Mouse (Mus musculus) kidney, adult 9 months (tissue): Measurements from ENCODE around the gene Mllt3.

Experiments used
- DNase-seq: peaks from one replicate; pipeline ENCODE4 v3.0.0; 2022

Mllt3 gene

DNA sequence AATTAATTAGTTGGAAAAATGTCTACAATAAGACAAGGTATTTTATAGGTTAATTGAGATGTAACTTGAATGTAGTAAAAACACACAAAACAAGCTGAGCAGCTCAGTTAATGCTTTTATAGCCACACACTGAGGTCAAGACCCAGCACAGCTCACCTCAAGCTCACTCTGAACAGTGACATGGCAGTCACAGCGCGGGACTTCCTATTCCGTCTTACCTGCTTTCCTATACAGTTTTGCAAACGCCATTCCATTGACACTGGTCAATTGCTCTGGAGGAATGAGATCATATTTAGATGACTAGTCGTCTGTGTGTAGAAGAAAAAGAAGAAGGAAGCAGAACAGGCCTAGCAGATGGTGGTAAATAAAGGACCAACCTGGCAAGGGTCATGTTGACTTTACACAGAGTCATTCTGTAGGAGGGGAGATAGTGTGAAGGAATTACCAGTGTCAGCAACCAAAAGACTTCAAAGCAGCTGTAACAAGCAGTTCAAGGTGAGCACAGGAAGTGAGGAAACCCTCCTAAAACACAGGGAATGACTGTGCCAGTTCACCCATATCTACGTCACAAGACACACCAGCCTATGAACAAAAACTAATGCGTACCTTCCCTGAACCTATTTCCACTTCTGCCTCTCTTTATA lies 217.6 kb downstream of the Mllt3 start:
- DNase-seq: no peak

DNA sequence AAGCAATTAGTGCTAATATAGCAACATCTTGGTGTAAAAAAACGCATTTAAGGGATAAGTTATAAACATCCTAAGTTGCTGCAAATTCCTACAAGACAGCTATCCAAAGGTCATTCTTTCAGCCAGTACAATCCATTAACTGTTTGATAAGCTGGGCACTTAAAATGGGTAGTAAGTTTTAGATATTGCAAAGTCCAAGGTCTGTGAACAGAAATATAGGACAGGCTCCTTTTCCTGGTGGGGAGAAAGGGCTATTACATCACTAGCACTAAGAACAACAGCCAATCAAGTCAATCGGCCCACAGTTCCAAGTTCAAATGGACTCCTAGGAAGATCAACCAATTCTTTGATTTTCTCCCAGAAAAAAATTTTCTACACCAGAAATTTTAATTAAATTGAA lies 221.3 kb downstream of the Mllt3 start:
- DNase-seq: no peak

DNA sequence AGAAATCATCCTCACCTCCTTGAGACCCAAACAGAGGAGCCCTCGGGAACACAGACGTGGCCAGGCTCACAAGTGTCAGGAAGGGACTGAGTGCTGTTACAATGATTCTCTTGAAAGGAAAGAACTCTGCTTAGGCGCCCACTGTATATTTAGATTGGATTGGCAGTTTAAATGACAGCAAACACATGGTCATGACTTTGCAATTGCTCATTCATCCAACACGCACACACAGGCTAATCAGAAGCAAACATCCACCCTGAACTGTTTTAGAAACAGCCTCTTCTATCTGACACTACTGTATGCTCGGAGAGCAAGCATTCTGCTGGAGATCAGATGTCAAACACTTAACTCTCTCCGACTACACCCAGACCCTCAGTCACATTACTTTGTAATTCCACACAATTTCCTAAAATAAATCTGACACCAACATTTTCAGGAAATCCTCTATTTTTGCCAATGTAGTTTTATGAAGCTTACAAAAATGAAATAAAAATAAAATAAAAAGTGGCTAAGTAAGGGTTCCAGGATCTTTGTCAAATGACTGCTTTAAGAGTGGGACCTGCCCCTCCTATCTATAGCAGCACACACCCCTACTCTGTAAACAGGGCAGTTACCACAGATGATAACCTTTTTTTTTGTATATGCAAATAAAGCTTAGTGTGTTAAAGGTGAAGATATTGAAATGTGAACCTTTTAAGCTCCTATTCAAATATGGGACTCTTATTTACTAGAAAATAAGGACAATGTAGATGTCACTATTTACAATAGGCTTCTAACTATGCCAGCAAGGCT lies 226.8 kb downstream of the Mllt3 start:
- DNase-seq: no peak

DNA sequence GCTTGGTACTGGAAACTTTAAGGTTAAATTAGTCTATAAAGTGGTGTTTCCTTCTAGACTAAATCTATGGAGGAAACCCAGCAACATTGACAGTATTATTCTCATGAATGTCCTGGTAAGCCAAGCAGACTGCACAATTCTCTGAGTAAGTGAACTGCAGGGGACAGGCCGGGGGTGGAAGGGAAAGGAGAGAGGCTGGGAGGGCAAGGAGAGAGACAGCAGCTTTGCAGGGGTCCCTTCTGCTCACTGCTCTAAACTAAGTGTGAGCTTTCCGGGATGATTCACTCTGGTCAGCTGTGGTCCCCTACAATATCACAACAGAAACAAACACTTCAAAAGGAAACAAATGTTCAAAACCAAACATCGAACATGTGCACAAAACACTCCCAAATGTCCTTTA lies 228.6 kb downstream of the Mllt3 start:
- no peak for DNase-seq

DNA sequence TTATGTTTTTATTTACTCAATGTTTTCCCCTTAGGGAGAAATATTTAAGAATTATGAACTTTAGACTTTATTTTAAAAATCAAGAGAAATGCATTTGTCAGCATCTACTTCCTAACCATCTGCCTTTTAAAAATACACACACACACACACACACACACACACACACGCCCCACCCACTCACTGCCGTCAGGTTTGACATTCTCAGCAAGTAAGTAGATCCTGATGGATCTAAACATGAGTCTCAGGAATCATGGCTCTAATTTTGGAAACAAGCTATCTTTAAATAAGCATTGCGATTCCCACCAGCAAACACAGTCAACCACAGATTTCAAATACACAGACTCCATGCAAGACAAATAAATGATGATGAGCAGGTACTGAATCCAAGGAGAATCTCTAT lies 229.9 kb downstream of the Mllt3 start:
- no peak for DNase-seq

DNA sequence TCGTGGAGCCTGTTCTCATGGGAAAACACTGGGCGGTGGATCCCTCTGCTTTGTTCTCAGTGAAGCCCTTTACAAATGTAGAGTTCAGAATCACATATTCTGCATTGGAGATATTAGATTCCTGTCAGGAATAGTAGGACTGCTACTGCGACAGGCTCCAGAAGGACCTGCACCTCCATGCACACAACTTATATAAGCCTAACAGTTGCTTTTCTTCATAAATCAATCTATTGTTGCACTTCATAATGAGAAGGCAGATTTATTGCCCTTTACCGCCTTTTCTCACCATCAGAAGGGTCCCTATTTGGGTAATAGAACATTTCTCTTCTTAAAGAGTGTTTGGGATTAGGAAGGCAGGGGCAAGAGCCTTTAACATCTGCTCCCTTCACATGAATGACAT lies 231.0 kb downstream of the Mllt3 start:
- DNase-seq: no peak

DNA sequence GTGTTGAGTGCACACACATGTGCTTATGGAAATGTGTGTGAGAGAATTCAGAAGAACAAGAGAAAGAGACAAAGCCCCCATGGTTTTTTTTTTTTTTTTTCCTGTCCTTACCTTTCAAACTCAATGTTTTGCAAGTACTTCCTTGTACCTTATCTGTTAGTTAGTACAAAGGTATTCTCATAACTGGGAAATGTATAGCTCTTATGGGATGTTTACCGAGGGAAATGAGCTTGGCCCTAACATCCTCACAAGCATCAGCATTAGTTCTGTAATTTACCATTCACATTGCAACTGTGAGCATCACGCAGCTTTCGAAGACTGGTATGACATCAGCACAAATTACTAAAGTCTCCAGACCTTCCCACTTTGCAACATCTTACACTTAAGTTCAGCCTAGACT lies 231.8 kb downstream of the Mllt3 start:
- DNase-seq: no peak

DNA sequence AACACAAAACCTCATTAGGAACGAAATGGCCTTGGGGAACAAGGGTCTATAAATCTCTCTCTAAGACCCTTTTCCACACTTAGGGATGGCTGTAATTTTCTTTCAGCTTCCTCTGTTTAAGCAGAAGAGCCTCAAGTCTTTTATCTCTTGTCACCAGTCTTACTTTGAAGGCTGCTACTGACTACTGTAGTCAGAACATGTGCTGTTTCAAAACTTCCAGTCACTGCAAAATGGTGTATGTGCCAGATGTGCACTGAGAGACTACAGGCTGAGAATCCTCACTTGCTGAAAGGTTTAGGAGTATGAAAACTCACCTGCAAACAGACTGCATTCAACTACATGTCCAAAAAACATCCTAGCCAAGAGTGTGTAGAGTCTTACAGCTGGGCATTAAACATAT lies 232.9 kb downstream of the Mllt3 start:
- DNase-seq: no peak

DNA sequence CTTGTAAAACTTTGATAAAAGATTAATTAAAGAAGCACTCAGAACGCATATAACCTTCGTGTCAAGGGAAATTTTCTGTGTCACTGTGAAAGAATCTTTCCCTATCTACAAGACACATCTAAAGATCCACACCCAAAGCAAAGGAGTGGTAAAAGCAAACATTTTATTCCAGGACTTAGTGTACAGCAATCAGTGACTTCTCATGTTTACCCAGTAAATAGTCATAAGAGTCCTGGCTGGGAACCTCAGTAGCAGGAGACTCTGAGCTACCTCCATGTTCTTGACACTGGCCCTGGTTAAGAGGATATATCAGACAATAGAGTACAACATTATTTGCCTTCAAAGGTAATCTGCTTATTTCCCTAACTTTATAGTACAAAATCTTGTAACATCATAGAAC lies 233.7 kb downstream of the Mllt3 start:
- no peak for DNase-seq

DNA sequence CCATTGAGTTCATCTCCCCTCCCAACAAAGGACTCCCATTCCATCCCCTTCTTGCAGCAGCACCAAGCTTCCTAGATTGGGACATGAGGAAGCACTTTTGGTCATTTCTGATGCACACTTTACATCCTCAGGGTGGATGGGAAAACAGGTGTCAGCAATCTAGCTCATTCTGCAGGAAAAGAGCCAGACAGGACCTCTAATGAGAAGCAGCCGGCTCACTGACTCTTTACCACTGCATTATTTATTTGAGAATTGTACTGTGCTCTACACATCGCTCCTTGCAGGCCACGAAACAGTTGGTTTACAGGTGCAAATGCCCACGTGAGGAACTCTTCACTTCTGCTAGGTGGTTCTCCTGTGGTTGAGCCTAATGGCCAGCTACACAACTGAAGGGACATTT lies 237.9 kb downstream of the Mllt3 start:
- no peak for DNase-seq

DNA sequence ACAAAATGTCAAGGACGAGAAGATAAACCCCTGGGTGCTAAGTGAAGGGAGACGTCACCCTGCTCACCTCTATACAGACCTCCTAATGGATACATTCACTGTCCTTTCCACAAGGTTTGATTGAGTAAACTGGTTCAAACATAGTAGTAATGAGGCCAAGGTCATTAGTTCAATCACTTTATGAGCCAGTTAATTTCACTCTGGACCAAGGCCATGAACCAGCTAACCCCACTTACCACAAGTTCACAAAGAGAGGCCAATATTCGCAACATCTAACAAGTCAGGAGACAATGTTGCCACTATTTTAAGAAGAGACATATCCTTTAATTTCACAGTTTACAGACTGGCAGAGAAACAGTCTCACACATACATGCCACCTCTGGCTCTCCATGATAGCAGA lies 238.9 kb downstream of the Mllt3 start:
- DNase-seq: no peak

DNA sequence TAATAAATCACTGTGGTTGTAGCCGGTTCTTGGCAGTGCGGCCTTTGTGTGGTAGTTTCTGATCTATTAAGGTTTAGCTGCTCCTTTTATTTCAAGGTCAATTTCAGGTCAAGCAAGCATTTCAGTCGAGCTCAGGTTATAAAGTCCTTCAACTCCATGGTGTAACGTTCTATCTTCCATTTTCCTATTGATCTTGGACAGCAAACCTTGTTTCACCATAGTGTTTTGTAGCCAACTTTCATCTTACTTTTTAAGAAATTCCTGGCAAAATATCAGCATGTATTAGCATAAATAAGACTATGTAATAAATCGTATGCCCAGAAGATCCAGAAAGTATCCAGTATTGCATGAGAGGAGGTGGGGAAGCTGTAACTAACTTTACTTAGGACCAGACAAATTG lies 240.7 kb downstream of the Mllt3 start:
- no peak for DNase-seq

DNA sequence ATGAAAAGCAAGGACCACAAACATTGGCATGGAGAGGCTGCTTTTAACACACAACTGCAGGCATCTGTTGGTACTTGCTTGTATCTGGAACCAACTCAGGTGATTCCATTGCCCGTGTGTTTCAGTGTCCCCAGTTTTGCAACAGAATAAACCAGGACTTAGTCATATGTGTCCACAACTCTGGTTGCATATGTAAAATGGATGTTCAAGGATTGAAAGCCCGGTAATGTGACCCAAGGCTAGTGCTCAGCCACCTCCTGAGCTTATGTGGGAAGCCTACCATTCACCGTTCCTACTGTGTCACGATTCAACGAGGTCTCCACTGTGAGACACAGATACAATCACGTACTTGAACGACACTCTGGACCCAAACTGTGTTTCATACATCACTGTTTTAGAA lies 243.7 kb downstream of the Mllt3 start:
- DNase-seq: no peak

DNA sequence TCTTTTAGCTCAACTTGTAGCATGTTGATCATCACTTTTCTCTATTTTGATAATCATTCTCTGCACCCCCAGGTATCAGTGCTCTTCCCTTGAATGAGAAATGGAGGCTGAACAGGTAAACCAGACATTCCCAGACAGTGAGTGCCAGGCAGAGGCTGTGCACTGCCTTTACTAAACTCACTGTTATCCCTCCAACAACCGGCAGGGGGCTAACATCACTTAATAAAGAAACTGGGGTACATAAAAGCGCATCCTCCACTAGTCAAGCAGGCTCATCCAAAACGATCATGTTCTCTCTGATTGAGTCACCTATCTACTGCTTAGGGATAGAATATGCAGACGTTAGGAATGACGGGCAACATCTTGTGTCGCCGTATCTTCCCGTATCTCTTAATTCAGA lies 244.5 kb downstream of the Mllt3 start:
- peak; percentile 53 for DNase-seq

DNA sequence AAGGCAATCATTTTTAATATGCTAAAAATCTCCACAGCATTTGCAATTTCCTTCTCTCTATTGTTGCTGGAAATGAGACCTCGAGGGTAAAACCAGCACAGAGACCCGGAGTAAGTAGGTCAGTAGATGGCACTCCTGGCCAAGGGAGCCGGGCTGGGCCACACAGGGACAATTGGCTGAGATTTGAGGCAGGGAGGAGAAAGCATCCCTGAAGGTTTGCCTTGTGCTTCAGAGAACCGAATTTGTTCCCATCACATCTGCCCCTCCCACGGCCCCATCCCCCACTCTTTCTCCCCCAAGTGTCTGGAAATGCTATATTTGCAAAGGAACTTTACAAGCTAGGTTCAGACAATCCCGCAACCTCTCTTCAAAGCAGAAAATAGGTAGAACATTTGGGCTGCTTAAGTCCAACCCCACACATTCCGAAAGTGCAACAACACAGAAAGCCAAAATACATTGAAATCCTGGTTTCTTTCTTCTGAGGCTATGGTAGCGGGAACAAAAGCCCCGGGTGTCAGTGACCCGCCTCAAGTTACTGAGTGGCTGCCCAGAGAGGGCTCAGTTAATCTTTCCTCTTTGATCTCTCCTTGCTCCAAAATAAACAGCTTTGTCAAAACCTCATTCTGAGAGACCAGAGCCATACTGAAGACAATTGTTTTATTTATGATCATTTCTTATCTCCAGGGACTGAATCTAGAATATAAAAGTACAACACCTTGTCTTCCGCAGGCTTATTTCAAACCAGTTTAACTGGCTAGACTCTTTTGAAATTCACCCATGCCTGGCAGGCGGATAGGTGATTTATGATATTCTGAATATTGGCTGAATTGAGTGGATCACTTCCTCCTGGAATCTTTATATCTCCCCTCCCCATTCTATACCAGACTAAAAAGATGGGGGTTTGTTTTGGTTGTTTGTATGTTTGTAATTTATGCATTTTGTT lies 247.8 kb downstream of the Mllt3 start:
- peak; percentile 51 for DNase-seq

DNA sequence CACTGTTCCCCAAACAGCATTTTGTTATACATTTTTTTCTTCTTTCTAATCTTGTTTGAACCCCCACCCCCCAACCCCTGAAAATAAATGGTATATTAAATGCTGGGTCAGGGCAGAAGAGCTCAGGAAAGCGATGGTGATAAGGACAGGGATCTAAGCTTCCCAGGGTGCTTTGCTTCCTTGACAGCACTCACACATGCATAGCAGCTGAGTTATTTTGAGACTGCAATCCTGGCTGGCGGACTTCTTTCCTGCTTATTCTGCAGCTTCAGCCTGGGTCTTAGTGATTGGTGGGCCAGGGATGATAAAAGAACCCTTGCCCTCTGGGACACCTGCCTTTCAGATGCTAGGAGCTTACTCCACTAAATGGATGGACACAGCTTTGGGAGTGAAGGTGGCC lies 249.4 kb downstream of the Mllt3 start:
- DNase-seq: no peak

DNA sequence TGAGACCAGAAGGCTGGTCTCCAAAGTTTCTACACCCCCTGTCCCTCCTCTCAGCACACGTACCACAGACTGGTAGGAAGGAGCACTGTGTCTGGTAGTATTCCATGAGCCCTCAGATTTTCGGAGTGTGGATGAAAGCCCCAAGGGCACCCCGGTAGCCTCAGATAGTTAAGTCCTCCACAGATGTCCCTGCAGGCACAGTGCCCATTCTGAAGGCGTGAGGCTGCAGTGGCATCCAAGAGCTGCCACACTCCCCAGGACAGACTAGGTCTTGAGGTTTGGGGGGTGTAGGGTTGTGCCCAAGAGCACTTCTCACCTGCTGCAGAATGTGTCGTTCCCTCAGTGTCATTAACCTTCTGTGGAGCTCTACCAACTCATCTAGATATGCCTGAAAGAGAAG lies 251.2 kb downstream of the Mllt3 start:
- no peak for DNase-seq

DNA sequence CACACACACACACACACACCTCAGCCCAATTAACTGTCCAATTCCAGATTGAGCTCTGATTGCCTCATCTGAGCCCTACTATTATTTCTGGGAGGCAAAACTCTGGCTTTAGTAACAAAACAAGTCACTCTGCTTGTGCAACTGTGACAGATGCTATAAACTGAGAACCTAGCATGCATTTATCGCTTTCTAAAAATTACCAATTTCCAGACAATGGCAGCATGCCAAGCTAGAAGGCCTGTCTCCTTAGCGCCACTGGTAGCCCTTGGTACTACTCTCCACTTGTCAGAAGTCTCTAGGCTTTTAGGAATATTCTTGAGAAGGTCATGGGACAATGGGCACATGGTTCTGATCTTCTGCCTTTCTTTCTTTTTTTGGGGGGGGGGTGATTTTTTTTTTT lies 257.4 kb downstream of the Mllt3 start:
- DNase-seq: no peak

DNA sequence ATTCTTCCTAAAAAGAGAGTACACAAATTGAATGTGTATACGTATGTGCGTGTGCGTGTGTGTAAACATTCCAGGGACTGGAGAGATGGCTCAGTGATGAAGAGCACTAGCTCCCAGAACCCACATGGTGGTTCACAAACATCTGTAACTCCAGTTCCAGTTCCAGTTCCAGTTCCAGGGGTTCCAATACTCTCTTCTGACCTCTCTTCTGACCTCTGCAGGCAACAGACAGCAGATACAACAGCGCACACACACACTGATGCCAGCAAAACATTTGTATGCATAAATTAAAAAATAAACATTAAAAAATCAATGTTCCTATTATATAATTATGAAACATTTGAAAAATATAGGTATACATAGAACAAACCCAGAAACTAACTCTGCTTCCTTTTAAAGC lies 258.6 kb downstream of the Mllt3 start:
- DNase-seq: no peak

DNA sequence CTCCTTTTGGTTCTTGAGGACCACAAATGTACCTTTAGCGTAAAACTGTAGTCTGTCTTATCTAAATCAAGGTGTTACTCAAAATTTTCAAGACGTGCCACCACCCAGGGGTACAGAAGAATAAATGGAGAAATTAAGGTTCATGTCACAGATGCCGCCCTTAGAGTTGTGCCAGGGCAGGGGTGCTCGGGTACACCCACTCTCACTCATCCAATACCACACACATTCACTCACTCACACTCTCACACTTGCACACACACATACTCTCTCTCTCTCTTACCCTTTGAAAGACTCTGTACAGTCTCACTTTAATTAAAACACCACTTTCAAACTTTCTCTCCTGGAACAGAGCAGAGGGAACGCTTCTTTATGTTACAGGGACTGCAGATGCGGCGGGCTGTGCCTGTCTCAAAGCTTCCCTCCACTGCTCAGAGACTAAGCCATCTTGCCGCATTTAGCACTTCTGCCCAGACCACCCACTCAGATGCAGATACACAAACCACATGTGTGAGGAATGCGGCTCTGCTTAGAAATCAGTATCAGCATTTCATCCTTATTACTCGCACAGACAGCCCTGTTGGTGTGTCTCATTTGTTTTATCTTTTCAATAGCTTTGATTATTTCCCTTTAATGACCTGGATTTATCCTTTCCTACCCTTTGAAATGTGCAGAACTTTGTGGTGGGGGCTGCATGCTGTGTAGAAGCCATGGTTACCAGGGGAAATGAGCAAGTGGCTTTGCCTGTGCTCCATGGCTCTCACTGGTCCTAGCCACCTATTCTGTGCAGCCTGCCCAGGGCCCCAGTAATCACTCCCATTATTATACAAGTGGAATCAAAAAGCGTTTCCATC lies 265.2 kb downstream of the Mllt3 start:
- no peak for DNase-seq

DNA sequence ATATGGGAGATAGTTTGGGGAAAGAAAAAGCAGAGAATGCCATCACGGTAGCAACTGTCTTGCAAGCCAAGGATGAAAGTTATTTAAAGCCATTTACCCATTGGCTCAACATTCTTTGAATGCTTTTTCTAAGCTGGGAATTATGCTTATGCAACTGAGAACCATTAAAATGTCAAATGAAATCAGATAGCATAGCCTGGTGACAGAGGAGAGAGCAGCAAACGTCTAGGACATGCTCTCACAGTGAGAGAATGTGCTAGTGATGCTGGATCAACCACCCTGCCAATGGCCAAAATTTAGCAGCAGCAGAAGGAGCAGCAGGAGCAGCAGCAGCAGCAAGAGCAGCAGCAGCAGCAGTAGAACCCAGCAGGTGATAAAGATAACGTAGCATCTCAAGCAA lies 267.4 kb downstream of the Mllt3 start:
- no peak for DNase-seq

DNA sequence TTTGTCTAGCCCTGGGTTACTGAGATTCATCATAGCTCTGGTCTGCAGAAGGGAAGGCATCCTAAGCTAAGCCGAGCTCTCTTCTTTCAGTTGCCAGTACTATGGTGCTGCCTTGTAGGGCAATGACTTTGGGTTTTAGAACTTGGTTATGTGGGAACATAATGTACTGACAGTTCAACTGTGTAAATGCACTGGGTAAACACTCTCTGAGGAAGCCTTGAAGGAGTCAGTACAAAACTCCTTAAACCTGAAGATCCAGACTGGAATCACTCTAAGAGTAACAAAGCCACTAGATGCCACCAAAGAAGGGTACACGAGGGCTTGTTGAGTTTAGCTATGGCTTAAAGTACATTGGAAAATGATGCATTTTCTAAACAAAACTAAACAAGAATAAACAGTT lies 272.1 kb downstream of the Mllt3 start:
- DNase-seq: no peak

DNA sequence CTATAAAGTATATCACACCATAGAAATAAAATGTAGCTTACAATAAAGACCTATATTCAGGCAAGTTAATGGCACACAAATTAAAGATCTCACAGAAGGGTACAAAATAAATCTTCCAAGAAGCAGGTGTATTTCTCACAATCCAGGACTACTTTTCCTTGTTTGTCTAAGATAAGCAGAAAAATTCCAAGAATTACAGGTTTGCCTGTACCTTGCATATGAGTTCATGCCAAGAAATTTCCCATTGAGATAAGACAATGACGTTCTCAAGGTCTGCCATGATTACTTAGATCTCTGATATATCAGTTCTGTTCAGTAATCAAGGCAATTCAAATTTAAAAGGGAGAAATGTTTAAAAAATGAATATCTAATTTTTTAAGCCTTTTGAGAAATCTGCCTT lies 272.9 kb downstream of the Mllt3 start:
- DNase-seq: no peak
